Mouse (Mus musculus): ENCODE measurements around the gene Gtf2ird1.

DNA sequence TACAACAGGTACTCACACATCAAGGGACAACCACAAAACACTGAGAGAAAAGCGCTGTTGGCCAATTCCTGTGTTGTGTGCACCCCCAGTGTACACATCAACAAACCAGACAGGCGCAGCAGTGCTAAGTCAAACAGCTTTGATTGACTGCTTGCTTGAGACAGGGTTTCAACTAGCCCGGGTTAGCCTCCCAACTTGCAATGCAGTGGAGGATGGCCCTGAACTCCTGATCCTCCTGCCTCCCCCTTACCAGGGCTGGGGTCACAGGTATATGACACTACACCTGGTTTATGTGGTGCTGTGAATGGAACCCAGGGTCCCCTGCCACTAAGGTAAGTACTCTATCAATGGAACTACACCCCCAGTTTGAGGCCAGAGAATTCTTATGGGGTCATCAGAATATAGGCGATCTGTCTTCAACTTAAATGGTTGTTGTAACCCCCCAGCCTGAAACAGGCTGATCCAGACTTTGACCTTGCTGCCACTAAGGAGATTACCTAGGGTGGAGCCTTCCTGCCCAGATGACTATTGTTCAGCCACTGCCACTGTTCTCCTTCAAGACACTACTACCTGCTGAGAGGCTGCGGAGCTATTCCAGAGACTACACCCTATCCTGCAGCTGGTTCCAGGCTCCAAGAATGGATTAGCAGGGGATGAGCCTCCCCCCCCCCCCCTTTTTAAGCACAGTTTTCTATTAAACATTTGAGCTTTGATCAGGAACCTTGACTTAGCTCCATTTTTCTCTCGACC, 17.7 kb downstream of the Gtf2ird1 start:
- no peak for TF ChIP-seq CTCF (conservative IDR thresholded peaks at IDR 0.05; ENCODE audit: insufficient read depth, insufficient read length, low read depth, low read length)
- TF ChIP-seq POLR2A (IDR thresholded peaks at IDR 0.05; ENCODE audit: low read depth, low read length) = no peak
